Mouse (Mus musculus): ENCODE results near the gene Aktip.

DNA sequence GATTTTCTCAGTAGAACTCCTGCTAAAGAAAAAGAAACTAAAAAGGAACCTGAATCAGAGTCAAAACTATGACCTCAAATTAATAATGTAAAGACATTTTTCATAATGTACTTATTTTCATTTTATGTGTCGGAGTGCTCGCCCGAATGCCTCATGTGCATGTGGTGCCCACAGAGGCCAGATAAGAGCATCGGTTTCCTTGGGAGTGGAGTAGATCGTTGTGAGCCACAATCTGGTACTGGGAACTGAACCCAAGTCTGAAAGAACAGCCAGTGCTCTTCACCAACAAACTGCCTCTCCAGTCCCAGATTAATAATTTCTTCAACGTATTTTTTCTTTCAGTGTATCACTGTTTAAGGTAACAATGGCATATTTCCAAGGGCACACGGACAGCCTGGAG lies 24.5 kb upstream of the Aktip start:
- TF ChIP-seq CTCF (IDR thresholded peaks at IDR 0.05; ENCODE audit: borderline replicate concordance, extremely low read depth, insufficient read depth, insufficient read length) = no peak
- TF ChIP-seq POLR2A (IDR thresholded peaks at IDR 0.05; ENCODE audit: borderline replicate concordance, extremely low read depth, insufficient read depth, insufficient read length, poor library complexity, severe bottlenecking) = no peak

Data from brain, embryonic 14.5 days (tissue).